Mouse (Mus musculus): ENCODE measurements around the gene Grm8.

DNA sequence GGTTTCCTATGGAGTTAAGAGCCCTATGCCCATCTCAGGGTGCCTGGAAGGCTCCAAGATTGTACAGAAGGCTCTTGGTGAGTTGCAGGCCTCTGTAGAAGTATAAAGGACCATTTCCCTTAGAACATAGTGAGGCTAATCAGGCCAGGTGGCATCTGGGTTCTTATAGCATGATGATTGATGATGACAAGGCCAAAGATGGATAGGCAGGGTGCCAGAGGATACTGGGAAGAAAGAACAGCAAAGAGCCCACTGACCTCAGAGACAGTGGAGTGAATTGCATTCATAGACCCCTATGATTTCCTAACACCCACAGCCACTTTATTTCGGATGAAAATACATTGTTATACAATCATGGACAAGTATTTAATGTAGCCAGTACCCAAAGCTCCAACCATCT lies 242.1 kb downstream of the Grm8 start:
- TF ChIP-seq POLR2A (IDR thresholded peaks at IDR 0.05; ENCODE audit: borderline replicate concordance, extremely low read depth, insufficient read depth, insufficient read length, poor library complexity, severe bottlenecking) (no peak), CTCF (IDR thresholded peaks at IDR 0.05; ENCODE audit: borderline replicate concordance, extremely low read depth, insufficient read depth, insufficient read length) (no peak)
